Mouse (Mus musculus): Measurements from ENCODE around the gene Mecr. TPM values are rescaled to one million over a fixed set of nuclear protein-coding genes. Genes with fewer than 3 reads are reported as not detected.

The Mecr gene
- polyA plus RNA-seq, 1 experiment from 2014 or later: 38.3 TPM

GRCm38 (mm10) chr4:131914046-131914643 is 70.9 kb downstream of the Mecr start:
- no peak overlapping the region for H3K9ac ChIP-seq (replicated peaks; ENCODE audit: low read depth, low read length)
- no peak for ATAC-seq
- H3K4me3 ChIP-seq (replicated peaks; ENCODE audit: low read length): no peak overlapping the region
- H3K9me3 ChIP-seq (ENCODE audit: control insufficient read depth, low read length): no peaks in the 10 kb centered on the region
- peaks cover 16% of the 10 kb centered on the region for H3K4me1 ChIP-seq (replicated peaks; ENCODE audit: control insufficient read depth, insufficient read depth, low read length)
- H3K36me3 ChIP-seq (ENCODE audit: control insufficient read depth, insufficient read depth): no peaks in the 10 kb centered on the region
- H3K27ac ChIP-seq (ENCODE audit: low read length): no peak overlapping the region
- WGBS: 12% methylated on average over 9 of the region's 9 CpGs
- peaks cover 63% of the 10 kb centered on the region for H3K27me3 ChIP-seq (replicated peaks; ENCODE audit: control insufficient read depth, insufficient read depth, low read length)
- no peak overlapping the region for H3K4me2 ChIP-seq (ENCODE audit: low read length)

- H3K9ac ChIP-seq (replicated peaks; ENCODE audit: low read depth, low read length): peak overlapping the region; percentile 40; the same call in 1 of the 2 replicates
- 2% methylated on average over 31 of the region's 31 CpGs for WGBS
- H3K27ac ChIP-seq (ENCODE audit: low read length): no peak overlapping the region
- H3K4me3 ChIP-seq (replicated peaks; ENCODE audit: low read length): peak overlapping the region; percentile 36
- no peak for ATAC-seq
- H3K36me3 ChIP-seq (ENCODE audit: control insufficient read depth, insufficient read depth): no peaks in the 10 kb centered on the region
- H3K9me3 ChIP-seq (ENCODE audit: control insufficient read depth, low read length): no peaks in the 10 kb centered on the region
- H3K4me2 ChIP-seq (ENCODE audit: low read length): peak overlapping the region; percentile 60
- H3K4me1 ChIP-seq (replicated peaks; ENCODE audit: control insufficient read depth, insufficient read depth, low read length): peaks cover 16% of the 10 kb centered on the region
- peaks cover 71% of the 10 kb centered on the region for H3K27me3 ChIP-seq (replicated peaks; ENCODE audit: control insufficient read depth, insufficient read depth, low read length)
Measured at GRCm38 (mm10) chr4:131914891-131915469, 71.7 kb downstream of the Mecr start.

GRCm38 (mm10) chr4:131915821-131916328 is 72.6 kb downstream of the Mecr start:
- WGBS: 25% methylated on average over 13 of the region's 13 CpGs

GRCm38 (mm10) chr4:131916425-131916824 is 73.2 kb downstream of the Mecr start:
- Histone ChIP-seq H3K27me3 (replicated peaks; ENCODE audit: control insufficient read depth, insufficient read depth, low read length) (peaks cover 84% of the 10 kb centered on the region), H3K9me3 (ENCODE audit: control insufficient read depth, low read length) (no peaks in the 10 kb centered on the region), H3K27ac (ENCODE audit: low read length) (no peak overlapping the region), H3K36me3 (ENCODE audit: control insufficient read depth, insufficient read depth) (no peaks in the 10 kb centered on the region), H3K4me1 (replicated peaks; ENCODE audit: control insufficient read depth, insufficient read depth, low read length) (peaks cover 22% of the 10 kb centered on the region), H3K9ac (replicated peaks; ENCODE audit: low read depth, low read length) (no peak overlapping the region), H3K4me3 (replicated peaks; ENCODE audit: low read length) (no peak overlapping the region), H3K4me2 (ENCODE audit: low read length) (no peak overlapping the region)
- whole genome bisulfite sequencing: 6% methylated on average over 15 of the region's 15 CpGs
- peak; percentile 43; the same call in 1 of the 2 replicates for ATAC-seq

More at GRCm38 (mm10) chr4:131915821-131916328, 72.6 kb downstream of the Mecr start:
- H3K4me3 ChIP-seq (replicated peaks; ENCODE audit: low read length): no peak overlapping the region; the same call in 1 of the 2 replicates
- no peak for ATAC-seq
- no peak overlapping the region for H3K27ac ChIP-seq (ENCODE audit: low read length)
- H3K4me1 ChIP-seq (replicated peaks; ENCODE audit: control insufficient read depth, insufficient read depth, low read length): peaks cover 17% of the 10 kb centered on the region
- no peaks in the 10 kb centered on the region for H3K9me3 ChIP-seq (ENCODE audit: control insufficient read depth, low read length)
- H3K9ac ChIP-seq (replicated peaks; ENCODE audit: low read depth, low read length): no peak overlapping the region
- H3K36me3 ChIP-seq (ENCODE audit: control insufficient read depth, insufficient read depth): no peaks in the 10 kb centered on the region
- no peak overlapping the region; the same call in 1 of the 2 replicates for H3K4me2 ChIP-seq (ENCODE audit: low read length)
- peaks cover 80% of the 10 kb centered on the region for H3K27me3 ChIP-seq (replicated peaks; ENCODE audit: control insufficient read depth, insufficient read depth, low read length)

- H3K4me3 ChIP-seq (replicated peaks; ENCODE audit: low read length): no peak overlapping the region
- H3K4me2 ChIP-seq (ENCODE audit: low read length): no peak overlapping the region
- H3K27ac ChIP-seq (ENCODE audit: low read length): no peak overlapping the region
- WGBS: 79% methylated on average over 10 of the region's 10 CpGs
- H3K27me3 ChIP-seq (replicated peaks; ENCODE audit: control insufficient read depth, insufficient read depth, low read length): peaks cover 84% of the 10 kb centered on the region
- no peak for ATAC-seq
- H3K9me3 ChIP-seq (ENCODE audit: control insufficient read depth, low read length): no peaks in the 10 kb centered on the region
- no peak overlapping the region for H3K9ac ChIP-seq (replicated peaks; ENCODE audit: low read depth, low read length)
- H3K4me1 ChIP-seq (replicated peaks; ENCODE audit: control insufficient read depth, insufficient read depth, low read length): peaks cover 29% of the 10 kb centered on the region
- H3K36me3 ChIP-seq (ENCODE audit: control insufficient read depth, insufficient read depth): no peaks in the 10 kb centered on the region
Measured at GRCm38 (mm10) chr4:131917010-131917555, 73.8 kb downstream of the Mecr start.

Other genes with a start within 250 kb of the Mecr start
- 21.5 and 29.7 TPM in 2 replicates for gene Ptpru, start 5.2 kb upstream of the Mecr start, polyA plus RNA-seq (2015; fragmentation: Nextera tagmentation; extraction: Ambion mirVana)
- 143 and 156 TPM in 2 replicates for gene Srsf4, start 30.1 kb downstream of the Mecr start, polyA plus RNA-seq (2015; fragmentation: Nextera tagmentation; extraction: Ambion mirVana)
- gene Tmem200b, start 78.3 kb downstream of the Mecr start, polyA plus RNA-seq (2015; fragmentation: Nextera tagmentation; extraction: Ambion mirVana): not detected in 2 replicates
- not detected in 2 replicates for gene Gm10300, start 231.2 kb downstream of the Mecr start, polyA plus RNA-seq (2015; fragmentation: Nextera tagmentation; extraction: Ambion mirVana)
- gene Epb41, start 231.9 kb downstream of the Mecr start, polyA plus RNA-seq (2015; fragmentation: Nextera tagmentation; extraction: Ambion mirVana): 74.1 and 91.8 TPM in 2 replicates